Mouse (Mus musculus) testis, adult 2 months (tissue): ENCODE results near the gene B4gat1.

ENCODE experiments used
- CTCF ChIP-seq: fragments of 200-500 bp; IDR thresholded peaks from 2 replicates; pipeline ENCODE4 v1.5.1; 2012; ENCODE audit warnings: low read depth, mild to moderate bottlenecking, inconsistent platforms, low read length, moderate library complexity; ENCODE audit not compliant: control insufficient read depth, insufficient read depth, insufficient replicate concordance
- POLR2A ChIP-seq: fragments of 200-500 bp; IDR thresholded peaks from 2 replicates; pipeline ENCODE4 v1.6.1; 2012; ENCODE audit warnings: low read depth, mild to moderate bottlenecking, inconsistent platforms, low read length, moderate library complexity; ENCODE audit not compliant: control insufficient read depth

GRCm38 (mm10) chr19:5062041-5062440, 23.4 kb downstream of the B4gat1 start:
- no peak for TF ChIP-seq CTCF
- no peak for TF ChIP-seq POLR2A
